In genomic region chr10:77121287-77122022, GRCm38 (mm10) we compare ENCODE assay signal across 26 mouse cellular contexts. TPM values are rescaled to one million over a fixed set of nuclear protein-coding genes. Genes with fewer than 3 reads are reported as not detected.
DNase-seq lines count a peak whose midpoint lies in the region; ATAC-seq and TF ChIP-seq lines count a peak whose summit lies in the region.
"Had no signal": no experiment of that assay in that cellular context is flagged by ENCODE, and none has a peak within 500 bp of the region (broad histone marks: within the 10 kb centered on the region; RNA-seq: fewer than 3 reads in every experiment).

No protein-coding gene starts in this region.

- no peak overlapping the region for H3K4me2 ChIP-seq in kidney, postnatal 0 days (ENCODE audit: low read length)
- H3K4me2 ChIP-seq in kidney, embryonic 16.5 days (replicated peaks; ENCODE audit: low read depth, low read length) = no peak overlapping the region
- no peak overlapping the region for H3K4me2 ChIP-seq in intestine, postnatal 0 days (replicated peaks; ENCODE audit: low read depth)
- H3K4me2 ChIP-seq: forebrain, embryonic 13.5 days; heart, embryonic 15.5 days; hindbrain, embryonic 15.5 days; liver, embryonic 13.5 days; lung, embryonic 14.5 days; midbrain, embryonic 13.5 days; neural tube, embryonic 12.5 days; stomach, embryonic 15.5 days had no signal

- no peaks in the 10 kb centered on the region for H3K27me3 ChIP-seq in kidney, postnatal 0 days (ENCODE audit: insufficient read depth, low read length)
- no peaks in the 10 kb centered on the region for H3K27me3 ChIP-seq in kidney, embryonic 16.5 days (ENCODE audit: insufficient read depth, low read length)
- H3K27me3 ChIP-seq in intestine, postnatal 0 days (replicated peaks; ENCODE audit: control insufficient read depth, insufficient read depth, low read length) = no peaks in the 10 kb centered on the region
- no peaks in the 10 kb centered on the region for H3K27me3 ChIP-seq in cerebellum, adult 2 months (ENCODE audit: control insufficient read depth, insufficient read depth, low read length)
- H3K27me3 ChIP-seq: forebrain, embryonic 13.5 days; heart, embryonic 15.5 days; hindbrain, embryonic 15.5 days; liver, embryonic 13.5 days; megakaryocyte, embryonic 14.5 days; midbrain, embryonic 13.5 days; neural tube, embryonic 12.5 days; stomach, embryonic 15.5 days had no signal

- no peak overlapping the region for H3K9ac ChIP-seq in kidney, postnatal 0 days (ENCODE audit: low read depth, low read length)
- H3K9ac ChIP-seq in kidney, embryonic 16.5 days (replicated peaks; ENCODE audit: low read length) = no peak overlapping the region
- H3K9ac ChIP-seq in intestine, postnatal 0 days (ENCODE audit: low read depth, low read length) = no peak overlapping the region
- H3K9ac ChIP-seq: forebrain, embryonic 13.5 days; heart, embryonic 15.5 days; hindbrain, embryonic 15.5 days; liver, embryonic 13.5 days; lung, embryonic 14.5 days; midbrain, embryonic 13.5 days; neural tube, embryonic 12.5 days; stomach, embryonic 15.5 days had no signal

- H3K4me3 ChIP-seq in kidney, postnatal 0 days (replicated peaks; ENCODE audit: low read depth, low read length) = no peak overlapping the region
- H3K4me3 ChIP-seq in kidney, embryonic 16.5 days (ENCODE audit: low read length) = no peak overlapping the region
- no peak overlapping the region for H3K4me3 ChIP-seq in intestine, postnatal 0 days (ENCODE audit: low read depth, low read length)
- no peak overlapping the region for H3K4me3 ChIP-seq in cerebellum, adult 2 months (replicated peaks; ENCODE audit: insufficient read depth, low read depth, low read length)
- H3K4me3 ChIP-seq: forebrain, embryonic 13.5 days; heart, embryonic 15.5 days; hindbrain, embryonic 15.5 days; left cerebral cortex, adult 2 months; liver, embryonic 13.5 days; megakaryocyte, embryonic 14.5 days; midbrain, embryonic 13.5 days; neural tube, embryonic 12.5 days; stomach, embryonic 15.5 days had no signal

- no peak for ATAC-seq in kidney, postnatal 0 days (replicated peaks; ENCODE audit: low FRiP score, low read depth)
- no peak for ATAC-seq in kidney, embryonic 16.5 days (ENCODE audit: low FRiP score, low TSS enrichment)
- no peak for ATAC-seq in intestine, postnatal 0 days
- ATAC-seq: activated CD4-positive, CD25-positive, alpha-beta regulatory T cell, adult 4 months; CD4-positive, CD25-positive, alpha-beta regulatory T cell, adult 4 months; forebrain, embryonic 13.5 days; midbrain, embryonic 13.5 days had no signal

- no peak for TF ChIP-seq CTCF in kidney, postnatal 0 days (IDR thresholded peaks at IDR 0.05; ENCODE audit: low read depth)
- no peak for TF ChIP-seq CTCF in intestine, postnatal 0 days (IDR thresholded peaks at IDR 0.05; ENCODE audit: low read depth)
- no peak for TF ChIP-seq CTCF in cerebellum, adult 2 months (IDR thresholded peaks at IDR 0.05; ENCODE audit: borderline replicate concordance, insufficient read depth, low read depth, low read length)

- H3K9me3 ChIP-seq in kidney, postnatal 0 days (replicated peaks; ENCODE audit: low read length) = no peaks in the 10 kb centered on the region
- H3K9me3 ChIP-seq in kidney, embryonic 16.5 days (ENCODE audit: low read length) = 0 out of 2 replicates have a peak, but pooled peaks cover 4% of the 10 kb centered on the region
- no peaks in the 10 kb centered on the region for H3K9me3 ChIP-seq in intestine, postnatal 0 days (ENCODE audit: control insufficient read depth)
- H3K9me3 ChIP-seq: forebrain, embryonic 13.5 days; heart, embryonic 15.5 days; hindbrain, embryonic 15.5 days; liver, embryonic 13.5 days; megakaryocyte, embryonic 14.5 days; midbrain, embryonic 13.5 days; neural tube, embryonic 12.5 days; stomach, embryonic 15.5 days had no signal

- DNase-seq in gastrocnemius, postnatal 25 days = peak; percentile 40
- DNase-seq in gastrocnemius, adult 8-10 months (ENCODE audit: low spot score in 2 of 2) = no peak
- DNase-seq in kidney, postnatal 0 days (ENCODE audit: low spot score) = no peak
- DNase-seq in Muller cell, postnatal 12 days (ENCODE audit: inconsistent ontology term) = peak; percentile 45
- DNase-seq in cerebellum, adult 2 months = no peak
- DNase-seq: adrenal gland, postnatal 10 days; cerebellum, adult 8-10 months; kidney, postnatal 10 days; liver, embryonic 13.5 days; lung, embryonic 14.5 days; lung, postnatal 36 days; right cerebral cortex, postnatal 4 days; thymus, adult 18-20 months; thymus, postnatal 36 days had no signal

- H3K36me3 ChIP-seq in kidney, postnatal 0 days (ENCODE audit: insufficient read depth, low read length) = no peaks in the 10 kb centered on the region
- no peaks in the 10 kb centered on the region for H3K36me3 ChIP-seq in kidney, embryonic 16.5 days (ENCODE audit: insufficient read depth, low read length)
- no peaks in the 10 kb centered on the region for H3K36me3 ChIP-seq in intestine, postnatal 0 days (ENCODE audit: control insufficient read depth, insufficient read depth)
- H3K36me3 ChIP-seq: heart, embryonic 15.5 days; hindbrain, embryonic 15.5 days; liver, embryonic 13.5 days; midbrain, embryonic 13.5 days; neural tube, embryonic 12.5 days; stomach, embryonic 15.5 days had no signal

- WGBS in kidney, postnatal 0 days = 84% methylated on average over 8 of the region's 8 CpGs
- WGBS in kidney, embryonic 16.5 days = 86% methylated on average over 8 of the region's 8 CpGs
- WGBS in intestine, postnatal 0 days = 90% methylated on average over 7 of the region's 8 CpGs
- WGBS in cerebellum, adult 2 months = 92% methylated on average over 8 of the region's 8 CpGs

- peaks cover 40% of the 10 kb centered on the region for H3K4me1 ChIP-seq in kidney, postnatal 0 days (replicated peaks; ENCODE audit: insufficient read depth, low read length)
- H3K4me1 ChIP-seq in kidney, embryonic 16.5 days (ENCODE audit: insufficient read depth, low read length) = peaks cover 48% of the 10 kb centered on the region
- peaks cover 3% of the 10 kb centered on the region; the same call in 1 of the 2 replicates for H3K4me1 ChIP-seq in intestine, postnatal 0 days (replicated peaks; ENCODE audit: control insufficient read depth, insufficient read depth, low read length)
- H3K4me1 ChIP-seq in cerebellum, adult 2 months (ENCODE audit: control insufficient read depth, insufficient read depth, low read length) = no peaks in the 10 kb centered on the region

- H3K27ac ChIP-seq in kidney, postnatal 0 days = 0 out of 2 replicates have a peak overlapping the region, but pooled peaks have one; percentile 19
- no peak overlapping the region for H3K27ac ChIP-seq in kidney, embryonic 16.5 days (ENCODE audit: low read length)
- no peak overlapping the region for H3K27ac ChIP-seq in intestine, postnatal 0 days (ENCODE audit: low read depth, low read length)
- no peak overlapping the region for H3K27ac ChIP-seq in cerebellum, adult 2 months (ENCODE audit: insufficient read depth, low read length)
- H3K27ac ChIP-seq: forebrain, embryonic 13.5 days; heart, embryonic 15.5 days; hindbrain, embryonic 15.5 days; left cerebral cortex, adult 2 months; liver, embryonic 13.5 days; midbrain, embryonic 13.5 days; neural tube, embryonic 12.5 days; stomach, embryonic 15.5 days had no signal

- no peak for TF ChIP-seq POLR2A in cerebellum, adult 2 months (IDR thresholded peaks at IDR 0.05; ENCODE audit: borderline replicate concordance, insufficient read depth, low read length)

RNA-seq across cellular contexts. Expression of gene Col18a1, which starts 44.9 kb away (rescaled TPM):
- 10 to 100 TPM in 1 of 2 experiments, 1 to 10 TPM in 1; 9.0 to 12.9 TPM for total RNA-seq in gastrocnemius, postnatal 25 days (2021)
- total RNA-seq in gastrocnemius, adult 8-10 months (2022) = 1 to 10 TPM; 2.2 to 5.9 (median 3.7) TPM
- polyA plus RNA-seq in kidney, postnatal 0 days (2015; fragmentation: Nextera tagmentation; extraction: Ambion mirVana) = 178 and 197 TPM in 2 replicates
- 255 and 257 TPM in 2 replicates for polyA plus RNA-seq in kidney, embryonic 16.5 days (2015; fragmentation: Nextera tagmentation; extraction: Ambion mirVana)
- polyA plus RNA-seq in intestine, postnatal 0 days (2015; fragmentation: Nextera tagmentation; extraction: Ambion mirVana) = 34.9 and 35.2 TPM in 2 replicates
- 45.7 and 52.8 TPM in 2 replicates for polyA plus RNA-seq in cerebellum, adult 2 months (2012; rRNA removed)

Comparison
In these comparisons a context has a peak if more than half of its experiments do, and no peak if none do; other contexts are left out.
1. DNase-seq: peak in gastrocnemius, postnatal 25 days (single experiment) and Muller cell, postnatal 12 days (single experiment); none in gastrocnemius, adult 8-10 months (0 of 2), kidney, postnatal 0 days (single experiment) and cerebellum, adult 2 months (0 of 2).